Mouse (Mus musculus) left cerebral cortex, adult 2 months (tissue): ENCODE measurements at regions not wholly inside any gene's neighbourhood (a gene's known extent, or its start where the extent isn't known, plus 50 kb on each side); places are given as distances from the start of the nearest gene placed in this dataset.

ENCODE experiments used
- DNase-seq, 2 experiments: peaks; one replicate each; pipeline ENCODE4 v3.0.0; 2021 to 2022; ENCODE audit warnings: low spot score in 2 of 2, mixed read lengths in 1 of 2; ENCODE audit errors: extremely low spot score in 1 of 2
- H3K27ac ChIP-seq: fragments of 200-600 bp; 2 replicates; pipeline ENCODE4 v1.8.1; 2022
- H3K4me3 ChIP-seq: fragments of 200-600 bp; 2 replicates; pipeline ENCODE4 v1.8.1; 2022
- CTCF ChIP-seq: fragments of 200-600 bp; IDR thresholded peaks from 2 replicates; pipeline ENCODE4 v1.8.1; 2022; ENCODE audit warnings: antibody characterized with exemption, mild to moderate bottlenecking, moderate library complexity
- intact Hi-C: fragments of 180-260 bp; cut with DNase I; formaldehyde crosslinking; loops from one replicate; pipeline ENCODE4 v1.15.1; 2025

DNA sequence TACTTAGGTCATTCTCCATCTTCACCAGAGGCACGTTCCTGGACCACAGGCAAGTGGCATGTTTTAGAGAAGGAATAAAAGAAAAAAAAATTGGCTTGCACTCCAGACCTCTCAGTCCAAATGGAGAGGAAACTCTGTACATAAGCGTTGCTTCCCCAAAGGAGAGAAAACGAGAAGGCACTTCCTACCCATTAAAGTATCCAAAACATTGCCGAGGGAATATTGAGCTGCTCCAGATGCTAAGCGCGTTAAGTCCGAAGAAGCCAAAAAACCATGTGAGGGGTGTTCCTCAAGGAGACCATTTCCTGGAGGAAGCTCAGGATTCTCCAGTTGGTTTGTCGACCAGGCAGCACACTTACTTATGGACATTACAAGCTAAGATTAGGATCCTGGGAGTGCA is 286.2 kb downstream of the Pax1 start:
- Histone ChIP-seq H3K4me3 (no peak overlapping the region), H3K27ac (no peak overlapping the region)
- no peak for TF ChIP-seq CTCF
- no peak for DNase-seq
- intact Hi-C loops = no loop called here

DNA sequence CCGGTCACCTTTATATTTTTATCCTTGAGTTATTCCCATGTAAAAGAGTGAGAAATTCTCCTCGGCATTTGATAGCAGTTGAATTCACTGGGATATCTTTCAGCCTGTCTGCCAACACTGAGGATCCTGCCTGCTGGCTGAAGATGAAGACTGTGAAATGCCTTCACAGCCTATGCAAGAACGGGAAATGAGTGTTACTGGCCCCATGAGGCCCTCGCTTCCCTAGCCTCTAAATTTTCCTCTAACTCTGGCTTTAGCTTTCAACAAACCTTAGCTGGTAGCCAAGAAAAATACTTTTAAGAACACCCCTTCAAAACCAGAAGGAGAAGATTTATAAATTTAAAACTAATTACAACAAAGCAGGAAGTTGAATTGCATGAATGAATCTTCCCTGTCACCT is 285.8 kb downstream of the Pax1 start:
- intact Hi-C loops = no loop called here
- TF ChIP-seq CTCF = no peak

DNA sequence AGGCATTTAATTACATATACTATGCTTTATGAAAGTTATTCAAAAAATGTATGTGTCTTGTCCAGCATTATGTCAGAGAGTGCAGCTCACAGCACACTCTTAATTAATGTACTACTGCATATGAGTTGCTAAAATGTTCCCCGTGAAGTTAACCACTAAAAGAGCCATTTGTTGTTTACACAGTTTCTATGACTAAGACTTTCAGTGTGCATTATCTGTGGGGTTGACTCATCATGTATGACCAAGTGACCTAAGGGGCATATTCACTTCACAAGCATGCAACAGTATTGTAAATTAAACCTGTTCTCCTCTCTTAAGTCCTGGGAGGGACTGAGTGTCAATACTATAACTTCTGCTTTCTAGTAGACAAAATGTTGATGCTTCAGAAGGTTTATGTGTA is 276.2 kb downstream of the Pax1 start:
- intact Hi-C loops = no loop called here
- no peak for DNase-seq
- no peak for TF ChIP-seq CTCF
- Histone ChIP-seq H3K27ac (no peak overlapping the region), H3K4me3 (no peak overlapping the region)

More for the DNA sequence above, 285.8 kb downstream of the Pax1 start:
- H3K4me3 ChIP-seq = no peak overlapping the region
- H3K27ac ChIP-seq = no peak overlapping the region
- DNase-seq = no peak

DNA sequence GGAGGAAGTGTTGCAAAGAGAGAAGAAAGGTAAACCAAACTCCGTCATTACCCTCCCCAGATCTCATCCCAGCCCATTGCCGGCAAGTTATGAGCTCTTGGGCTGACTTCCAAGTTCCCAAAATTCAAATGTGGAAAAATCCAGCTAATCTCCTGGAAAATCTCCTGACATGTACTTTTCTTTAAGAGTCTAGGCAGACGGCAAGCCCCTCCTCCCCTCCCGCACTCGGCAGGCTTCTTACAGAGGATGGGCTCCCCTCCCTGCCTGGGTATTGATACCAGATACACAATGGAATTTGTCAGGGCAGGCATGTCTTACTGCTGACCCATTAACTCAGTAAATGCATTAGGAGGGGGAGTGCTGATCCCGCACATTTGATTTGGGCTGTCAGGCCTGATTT is 271.0 kb downstream of the Pax1 start:
- Histone ChIP-seq H3K4me3 (no peak overlapping the region), H3K27ac (no peak overlapping the region)
- intact Hi-C loops = no loop called here
- no peak for TF ChIP-seq CTCF
- no peak for DNase-seq

DNA sequence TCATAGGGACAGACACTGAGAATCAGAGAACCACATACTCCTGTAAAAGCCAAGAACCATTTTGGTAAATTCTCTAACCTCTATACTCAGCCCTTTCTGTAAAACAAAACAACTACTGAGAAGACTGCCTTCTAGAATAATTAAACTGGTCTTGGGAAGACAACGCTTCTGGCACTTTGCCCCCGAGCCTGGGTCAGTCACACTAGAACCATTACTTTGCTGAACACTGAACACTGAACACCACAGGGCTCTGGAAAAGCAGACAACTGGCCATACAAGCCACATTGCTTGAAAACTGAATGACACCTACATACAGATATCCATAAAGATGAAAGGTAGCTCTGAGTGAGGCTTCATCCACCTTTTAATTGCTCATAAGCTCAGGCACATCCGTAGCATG is 268.0 kb downstream of the Pax1 start:
- H3K4me3 ChIP-seq = no peak overlapping the region
- no peak overlapping the region for H3K27ac ChIP-seq
- DNase-seq = no peak
- intact Hi-C loops = no loop called here
- TF ChIP-seq CTCF = no peak

DNA sequence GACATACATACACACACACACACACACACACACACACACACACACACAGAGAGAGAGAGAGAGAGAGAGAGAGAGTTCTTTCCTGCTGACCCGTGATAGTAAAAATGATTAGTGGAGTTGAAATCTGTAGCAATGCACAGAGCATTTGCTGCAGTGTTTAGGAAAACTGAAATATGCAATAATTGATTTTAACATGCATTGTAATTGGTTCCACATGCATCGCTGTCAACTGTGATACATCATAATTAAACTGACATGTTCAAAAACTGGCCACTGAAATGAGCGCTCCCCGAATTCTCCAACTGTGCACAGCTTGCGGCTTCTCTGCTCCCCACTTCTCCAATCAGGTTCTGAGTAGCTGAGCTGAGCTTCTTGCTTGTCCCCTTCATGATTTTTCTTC is 265.4 kb downstream of the Pax1 start:
- no peak for DNase-seq
- no peak for TF ChIP-seq CTCF
- intact Hi-C loops = no loop called here
- H3K27ac ChIP-seq = no peak overlapping the region
- H3K4me3 ChIP-seq = no peak overlapping the region

DNA sequence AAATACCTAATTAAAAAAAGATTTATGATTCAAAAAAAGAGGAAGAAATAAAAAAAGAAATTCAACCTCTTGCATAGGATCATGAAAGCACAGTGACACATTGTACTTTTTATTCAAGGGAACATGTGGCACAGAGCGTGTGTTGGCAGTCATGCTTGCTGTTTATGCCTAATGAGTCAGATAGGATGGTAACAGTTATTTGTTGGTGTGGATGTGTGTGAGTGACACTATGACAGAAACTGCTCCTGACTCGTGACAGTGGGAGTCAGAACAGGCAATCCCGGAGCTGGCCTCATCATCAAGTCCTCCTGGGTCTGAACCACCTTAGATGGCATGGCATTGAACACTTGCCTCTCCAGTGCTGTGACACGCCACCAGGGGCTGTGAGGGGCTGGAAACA is 261.4 kb downstream of the Pax1 start:
- DNase-seq = no peak
- no peak overlapping the region for H3K4me3 ChIP-seq
- TF ChIP-seq CTCF = no peak
- intact Hi-C loops = no loop called here
- no peak overlapping the region for H3K27ac ChIP-seq

DNA sequence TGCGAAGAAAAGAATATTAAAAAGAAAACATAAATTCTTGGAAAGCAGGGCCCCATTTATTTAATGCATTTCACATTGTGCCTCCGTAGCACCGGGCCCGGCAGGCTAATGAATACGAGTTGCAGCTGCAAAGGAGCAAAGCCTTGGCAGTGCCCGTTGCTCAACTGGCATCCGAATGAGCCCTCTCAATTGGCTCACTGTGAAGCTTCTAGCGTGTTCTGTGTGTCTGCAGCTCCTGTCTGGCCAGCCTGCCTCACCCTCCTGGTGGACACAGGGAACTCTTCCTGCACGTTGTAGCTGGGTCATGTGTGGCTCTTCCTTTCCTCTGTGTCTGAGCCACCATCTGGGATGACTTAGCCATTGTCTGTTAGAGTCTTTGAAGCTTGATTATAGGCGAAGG is 256.1 kb downstream of the Pax1 start:
- no peak for TF ChIP-seq CTCF
- no peak for DNase-seq
- H3K27ac ChIP-seq = no peak overlapping the region
- H3K4me3 ChIP-seq = no peak overlapping the region
- intact Hi-C loops = no loop called here

DNA sequence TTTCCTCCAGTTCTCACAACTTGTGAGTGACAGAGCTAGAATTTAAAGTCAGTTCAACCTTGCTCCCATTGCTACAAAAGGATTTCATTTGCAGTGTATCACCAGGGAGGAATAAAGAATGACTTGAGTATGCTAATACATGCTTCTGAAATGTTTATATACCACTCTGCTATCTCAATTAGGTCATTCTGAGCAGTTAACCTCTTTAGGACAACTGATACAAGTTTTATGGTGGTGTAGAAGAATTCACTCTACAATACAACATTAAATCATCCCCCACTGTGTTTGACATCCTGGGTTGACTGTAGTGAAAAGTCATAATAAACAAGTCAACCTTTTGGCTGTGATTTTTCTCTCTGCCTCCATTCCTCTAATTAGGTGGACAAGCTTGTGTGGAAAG is 248.6 kb downstream of the Pax1 start:
- no peak for DNase-seq
- no peak overlapping the region for H3K27ac ChIP-seq
- no peak overlapping the region for H3K4me3 ChIP-seq
- TF ChIP-seq CTCF = no peak
- intact Hi-C loops = no loop called here

DNA sequence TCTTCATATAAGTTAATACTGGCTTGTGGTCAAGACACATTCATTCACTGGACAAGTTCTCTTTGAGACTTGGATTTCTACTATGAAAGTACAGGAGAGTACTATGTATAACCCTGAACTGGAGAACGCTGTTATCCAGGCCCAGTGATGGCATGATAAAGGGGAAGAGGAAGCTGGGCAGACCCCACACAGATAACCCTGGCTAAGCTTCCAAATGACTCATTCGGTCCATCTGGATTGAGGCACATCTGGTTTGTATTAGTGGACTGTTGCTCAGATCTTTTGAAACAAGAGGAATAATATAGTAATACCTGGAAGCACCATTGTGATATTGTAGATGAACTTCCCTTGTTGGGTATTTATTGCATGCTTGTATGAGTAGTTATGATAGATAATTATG is 239.9 kb downstream of the Pax1 start:
- no peak for TF ChIP-seq CTCF
- Histone ChIP-seq H3K4me3 (no peak overlapping the region), H3K27ac (no peak overlapping the region)
- no peak for DNase-seq
- intact Hi-C loops = no loop called here

DNA sequence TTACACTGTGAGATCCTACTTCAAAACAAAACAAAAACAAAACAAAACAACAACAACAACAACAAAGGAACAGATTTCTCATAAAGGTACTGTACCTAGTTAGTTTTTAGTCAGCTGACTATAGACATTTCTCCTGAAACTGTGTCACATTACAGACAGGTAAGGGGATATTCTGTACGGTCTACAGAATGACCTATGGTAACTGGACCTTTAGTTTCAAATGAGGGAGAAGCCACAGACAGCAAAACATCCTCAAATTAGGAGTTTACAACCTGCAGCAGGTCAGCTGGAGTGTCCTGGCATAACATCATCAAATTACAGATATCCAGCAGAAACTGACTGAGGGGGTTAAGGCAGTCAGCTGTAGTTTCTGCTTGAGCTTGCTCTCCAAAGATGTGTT is 210.7 kb downstream of the Pax1 start:
- no peak overlapping the region for H3K27ac ChIP-seq
- H3K4me3 ChIP-seq = no peak overlapping the region
- DNase-seq = no peak
- intact Hi-C loops = no loop called here
- TF ChIP-seq CTCF = no peak

DNA sequence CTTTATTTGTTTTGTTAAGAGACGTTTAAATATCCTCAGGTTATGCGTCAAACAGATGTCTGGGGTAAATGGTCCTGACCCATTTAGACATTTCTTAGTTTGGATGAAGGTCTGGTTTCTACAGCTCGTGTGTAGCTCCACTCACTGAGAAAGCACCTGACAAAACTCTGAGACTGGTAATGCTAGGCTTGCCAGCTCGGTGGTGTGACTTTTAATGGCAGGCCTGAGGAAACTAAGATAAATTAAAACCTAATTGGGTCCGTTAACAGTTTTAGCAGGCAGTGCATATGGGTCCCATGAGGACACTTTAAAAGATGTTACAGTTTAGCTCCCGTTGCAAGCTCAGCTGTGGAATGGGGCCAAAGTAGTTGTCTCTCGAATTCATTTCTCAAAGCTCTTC is 199.5 kb downstream of the Pax1 start:
- intact Hi-C loops = no loop called here
- no peak for DNase-seq
- Histone ChIP-seq H3K27ac (no peak overlapping the region), H3K4me3 (no peak overlapping the region)
- TF ChIP-seq CTCF = no peak

DNA sequence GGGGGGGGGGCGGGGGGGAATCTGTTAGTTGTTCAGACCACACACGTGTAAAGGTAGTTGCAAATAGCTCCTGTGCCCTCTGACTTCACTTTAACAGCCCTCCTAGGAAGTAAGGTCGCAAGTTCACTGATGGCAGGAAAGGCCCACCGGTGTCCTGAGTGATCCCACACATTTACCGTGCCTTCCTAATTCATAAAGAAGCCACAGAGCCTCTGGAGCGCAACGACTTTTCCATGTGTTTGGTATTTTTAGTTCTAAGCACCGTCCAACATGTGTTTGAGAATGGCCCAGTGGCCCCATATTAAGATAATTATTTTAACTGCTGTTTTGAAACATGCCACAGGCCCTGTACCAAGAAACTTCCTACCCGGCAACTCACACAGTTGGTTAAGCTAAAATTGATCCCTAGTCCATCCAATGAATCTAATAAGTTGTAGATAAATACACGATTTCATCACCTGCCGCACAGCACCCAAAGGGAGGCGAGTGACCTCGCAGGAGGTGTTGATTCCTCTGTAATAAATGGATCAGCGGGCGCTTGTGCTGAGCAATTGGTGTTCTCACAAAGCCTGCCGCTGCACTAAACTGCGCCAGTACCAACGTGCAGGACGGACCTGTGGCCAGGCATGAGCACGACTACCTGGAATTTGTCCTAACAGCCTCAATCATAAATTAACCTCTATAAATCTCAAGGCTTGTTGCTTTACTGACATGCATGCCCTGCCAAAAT is 198.9 kb downstream of the Pax1 start:
- Histone ChIP-seq H3K4me3 (no peak overlapping the region), H3K27ac (no peak overlapping the region)
- DNase-seq = no peak
- TF ChIP-seq CTCF = no peak
- intact Hi-C loops = no loop called here
